Mouse (Mus musculus) neural tube, embryonic 15.5 days (tissue): ENCODE data around the gene Zfyve26. TPM values are rescaled to one million over a fixed set of nuclear protein-coding genes. Genes with fewer than 3 reads are reported as not detected.

ENCODE experiments used
- ATAC-seq: fragments of 200-750 bp; cut with Nextera tagmentation; 2 replicates; pipeline ENCODE4 v1.8.0; 2017; ENCODE audit warnings: mild to moderate bottlenecking, moderate TSS enrichment, moderate library complexity; ENCODE audit not compliant: low FRiP score
- H3K27ac ChIP-seq: fragments of 300-500 bp; sonication (generic); replicated peaks from 2 replicates; pipeline ENCODE4 v1.5.1; 2015; ENCODE audit warnings: mild to moderate bottlenecking, inconsistent platforms
- H3K27me3 ChIP-seq: fragments of 300-500 bp; sonication (generic); replicated peaks from 2 replicates; pipeline ENCODE4 v1.6.1; 2015; ENCODE audit warnings: inconsistent platforms
- H3K36me3 ChIP-seq: fragments of 300-500 bp; sonication (generic); 2 replicates; pipeline ENCODE4 v1.6.1; 2015; ENCODE audit warnings: inconsistent platforms
- H3K4me1 ChIP-seq: fragments of 300-500 bp; sonication (generic); 2 replicates; pipeline ENCODE4 v1.6.1; 2015; ENCODE audit warnings: inconsistent platforms
- H3K4me2 ChIP-seq: fragments of 300-500 bp; sonication (generic); 2 replicates; pipeline ENCODE4 v1.6.1; 2015; ENCODE audit warnings: inconsistent platforms, mild to moderate bottlenecking, moderate library complexity
- H3K4me3 ChIP-seq: fragments of 300-500 bp; sonication (generic); replicated peaks from 2 replicates; pipeline ENCODE4 v1.5.1; 2015; ENCODE audit warnings: mild to moderate bottlenecking, inconsistent platforms
- H3K9ac ChIP-seq: fragments of 300-500 bp; sonication (generic); replicated peaks from 2 replicates; pipeline ENCODE4 v1.6.1; 2015; ENCODE audit warnings: mild to moderate bottlenecking, inconsistent platforms
- H3K9me3 ChIP-seq: fragments of 300-500 bp; sonication (generic); replicated peaks from 2 replicates; pipeline ENCODE4 v1.6.1; 2016; ENCODE audit warnings: inconsistent platforms
- WGBS: fragments of 180-500 bp; shearing (Covaris S2); methylation state at CpG from one replicate; pipeline ENCODE4 v1.1.7; 2015; ENCODE audit warnings: mixed read lengths; 5-methylcytosine and 5-hydroxymethylcytosine counted together
- polyA plus RNA-seq: library from polyadenylated mRNA; unstranded; fragments of >200 nt; fragmentation: Nextera tagmentation; extraction: Ambion mirVana; gene quantifications from 2 replicates; pipeline ENCODE4 v1.2.1, GENCODE M21; 2015

The Zfyve26 gene
- polyA plus RNA-seq, 1 experiment from 2014 or later = 10.3 TPM

DNA sequence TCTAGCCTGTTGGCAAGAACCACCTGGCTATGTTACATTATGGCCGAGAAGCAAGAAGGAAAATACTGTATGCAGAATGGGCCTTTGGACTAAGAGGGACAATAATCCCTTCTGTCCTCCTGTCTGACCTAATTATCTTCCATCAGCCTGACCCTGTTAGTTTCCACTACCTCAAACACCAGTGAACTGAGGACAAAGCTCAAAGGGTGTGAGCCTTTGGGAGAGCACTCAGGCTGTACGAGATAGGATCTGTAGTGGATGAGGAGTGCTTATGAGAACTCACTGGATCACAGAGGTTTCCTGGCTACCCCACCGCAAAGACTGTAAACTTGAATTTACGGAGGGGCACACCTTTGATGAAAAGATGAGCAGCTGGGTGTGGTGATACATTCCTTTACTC lies 17.6 kb upstream of the Zfyve26 start:
- WGBS = 89% methylated on average over 4 of the region's 4 CpGs
- no peak overlapping the region for H3K9ac ChIP-seq
- ATAC-seq = no peak
- no peak overlapping the region for H3K4me2 ChIP-seq
- no peak overlapping the region for H3K4me3 ChIP-seq
- no peaks in the 10 kb centered on the region for H3K36me3 ChIP-seq
- no peaks in the 10 kb centered on the region for H3K27me3 ChIP-seq
- H3K4me1 ChIP-seq = no peaks in the 10 kb centered on the region
- no peak overlapping the region for H3K27ac ChIP-seq
- H3K9me3 ChIP-seq = no peaks in the 10 kb centered on the region

DNA sequence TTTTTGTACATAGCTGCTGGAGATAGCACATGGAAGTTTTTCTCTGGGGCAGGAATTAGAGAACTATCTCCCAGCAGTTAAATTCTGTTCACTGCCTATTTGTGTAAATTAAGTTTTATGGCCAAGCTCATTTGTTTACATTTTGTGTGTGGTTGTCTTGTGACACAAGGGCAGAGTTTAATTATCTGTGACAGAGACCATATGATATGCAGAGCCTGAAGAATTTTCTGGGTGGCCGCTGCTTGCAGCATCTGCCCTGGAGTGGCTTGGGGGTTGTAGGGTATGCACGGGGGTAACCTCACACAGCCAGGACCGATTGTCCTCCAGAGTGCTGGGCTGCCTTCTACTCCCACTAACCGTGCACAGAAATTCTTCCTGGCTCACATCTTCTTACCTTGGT lies 9.9 kb upstream of the Zfyve26 start:
- Histone ChIP-seq H3K9me3 (no peaks in the 10 kb centered on the region), H3K27ac (no peak overlapping the region), H3K36me3 (no peaks in the 10 kb centered on the region), H3K4me1 (no peaks in the 10 kb centered on the region), H3K27me3 (no peaks in the 10 kb centered on the region), H3K4me3 (no peak overlapping the region), H3K9ac (no peak overlapping the region), H3K4me2 (no peak overlapping the region)
- WGBS = 71% methylated on average over 4 of the region's 4 CpGs
- no peak for ATAC-seq

DNA sequence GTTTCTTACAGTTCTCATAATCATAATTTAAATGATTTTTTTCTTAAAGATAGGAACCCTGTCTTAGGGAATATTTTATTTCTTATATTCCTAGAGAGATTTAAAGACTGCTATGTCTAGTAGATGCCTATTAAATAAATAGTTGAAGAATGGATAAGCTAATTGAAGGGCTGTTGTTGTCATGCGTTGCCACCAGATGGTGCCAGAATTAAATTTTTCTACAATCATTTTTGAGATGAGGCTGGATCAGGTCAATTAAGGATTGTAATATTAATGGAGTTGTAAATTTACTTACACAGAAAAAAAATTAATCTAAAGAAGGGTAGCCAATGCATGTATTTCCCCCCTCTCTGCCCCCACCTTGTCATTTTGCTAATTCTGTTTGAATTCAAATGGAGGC lies 9.0 kb upstream of the Zfyve26 start:
- Histone ChIP-seq H3K27me3 (no peaks in the 10 kb centered on the region), H3K4me3 (no peak overlapping the region), H3K4me1 (no peaks in the 10 kb centered on the region), H3K36me3 (no peaks in the 10 kb centered on the region), H3K9me3 (no peaks in the 10 kb centered on the region), H3K4me2 (no peak overlapping the region), H3K27ac (no peak overlapping the region), H3K9ac (no peak overlapping the region)
- no peak for ATAC-seq
- 62% methylated on average over 1 of the region's 1 CpGs for WGBS

DNA sequence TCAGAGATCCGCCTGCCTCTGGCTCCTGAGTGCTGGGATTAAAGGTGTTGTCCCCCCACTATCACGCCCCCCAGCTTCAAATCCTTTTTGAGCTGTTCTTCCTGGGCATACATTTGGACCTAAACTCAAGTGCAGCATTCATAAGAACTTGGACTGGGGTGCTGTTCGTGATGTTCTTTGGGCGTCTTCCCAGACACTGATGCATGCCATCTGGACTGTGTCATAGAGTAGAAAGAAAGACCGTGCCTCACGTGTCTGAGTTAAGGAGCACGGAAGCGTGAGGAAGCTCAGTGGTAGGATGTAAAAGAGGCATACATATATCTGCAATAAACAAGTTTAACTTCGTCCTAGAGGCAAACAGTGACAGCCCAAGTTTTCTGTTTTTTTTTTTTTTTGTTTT lies 5.7 kb upstream of the Zfyve26 start:
- Histone ChIP-seq H3K27ac (no peak overlapping the region), H3K27me3 (no peaks in the 10 kb centered on the region), H3K4me1 (peaks cover 6% of the 10 kb centered on the region; the same call in 1 of the 2 replicates), H3K4me3 (no peak overlapping the region), H3K9ac (no peak overlapping the region), H3K36me3 (no peaks in the 10 kb centered on the region), H3K9me3 (no peaks in the 10 kb centered on the region), H3K4me2 (no peak overlapping the region)
- 89% methylated on average over 9 of the region's 9 CpGs for WGBS
- no peak for ATAC-seq

DNA sequence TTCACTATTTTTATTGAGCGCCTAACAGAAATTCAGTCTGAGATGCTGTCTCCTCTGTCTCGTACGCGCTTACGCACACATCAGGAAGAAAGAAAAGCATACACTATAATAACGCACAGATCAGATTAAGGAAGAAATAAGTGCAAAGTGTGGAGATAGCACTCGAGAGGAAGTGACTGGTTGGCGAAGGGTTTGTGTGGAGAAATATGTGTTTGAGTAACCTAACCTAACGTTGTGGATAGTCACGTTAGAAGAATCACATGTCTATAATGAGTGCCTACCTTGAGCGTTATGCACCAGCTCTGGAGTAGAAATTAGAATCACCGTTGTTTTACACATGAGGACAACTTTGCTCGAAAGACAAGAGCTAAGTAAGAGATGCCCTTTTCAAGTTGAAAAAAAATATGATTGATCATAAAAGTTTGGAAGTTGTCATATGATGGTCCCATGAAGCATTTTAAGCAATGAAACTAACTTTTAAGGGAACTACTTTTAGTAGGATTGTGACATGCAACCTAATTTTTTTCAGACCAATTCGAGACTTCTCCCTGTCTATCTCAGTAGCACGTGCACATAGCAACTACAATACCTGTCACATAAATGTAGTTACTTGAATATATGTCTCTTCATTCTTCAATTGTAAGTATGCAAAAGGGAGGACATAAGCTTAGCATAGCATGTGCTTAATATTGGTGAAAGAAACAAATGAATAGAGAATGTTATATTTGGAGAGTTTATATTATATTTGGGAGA lies 2.0 kb upstream of the Zfyve26 start:
- Histone ChIP-seq H3K27me3 (no peaks in the 10 kb centered on the region), H3K4me2 (peak overlapping the region; percentile 88), H3K4me1 (peaks cover 24% of the 10 kb centered on the region), H3K27ac (no peak overlapping the region), H3K36me3 (no peaks in the 10 kb centered on the region), H3K4me3 (peak overlapping the region; percentile 51), H3K9me3 (no peaks in the 10 kb centered on the region), H3K9ac (peak overlapping the region; percentile 33; the same call in 1 of the 2 replicates)
- ATAC-seq = no peak
- WGBS = 16% methylated on average over 15 of the region's 15 CpGs

DNA sequence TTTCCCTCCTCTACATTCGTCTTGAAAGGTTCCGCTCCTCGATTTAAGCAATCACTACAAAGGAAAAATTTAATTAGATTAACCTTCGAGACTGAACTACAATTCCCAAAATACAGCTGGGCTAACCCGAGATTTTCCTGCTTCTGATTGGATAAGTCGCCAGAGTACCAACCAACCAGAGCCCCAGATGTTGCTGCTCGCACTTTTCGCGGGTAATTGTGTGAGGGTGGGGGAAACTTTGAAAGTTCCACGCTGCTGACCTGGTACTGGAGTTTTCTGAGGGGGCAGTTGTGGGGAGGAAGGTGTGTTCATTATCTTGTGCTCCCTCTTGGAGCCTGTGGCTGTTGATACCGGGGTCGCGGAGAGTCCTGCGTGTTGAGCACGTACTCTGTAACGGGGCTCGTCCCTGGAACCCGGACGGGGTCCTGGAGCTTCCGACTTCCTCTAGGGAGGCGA lies 1.0 kb upstream of the Zfyve26 start, which contains the start of gene Rad51b:
Rad51b (plus strand) TSS at position 162 of the 456 bp plus-strand sequence.
- peaks cover 26% of the 10 kb centered on the region for H3K4me1 ChIP-seq
- H3K36me3 ChIP-seq = no peaks in the 10 kb centered on the region
- under 1% methylated on average over 21 of the region's 21 CpGs for WGBS
- H3K27me3 ChIP-seq = no peaks in the 10 kb centered on the region
- peak within 1 kb of the TSS; percentile 47 for H3K9ac ChIP-seq
- H3K4me2 ChIP-seq = peak within 1 kb of the TSS; percentile 88
- ATAC-seq = peak; percentile 83
- no peaks in the 10 kb centered on the region for H3K9me3 ChIP-seq
- H3K4me3 ChIP-seq = peak within 1 kb of the TSS; percentile 51
- peak within 1 kb of the TSS; percentile 82 for H3K27ac ChIP-seq

DNA sequence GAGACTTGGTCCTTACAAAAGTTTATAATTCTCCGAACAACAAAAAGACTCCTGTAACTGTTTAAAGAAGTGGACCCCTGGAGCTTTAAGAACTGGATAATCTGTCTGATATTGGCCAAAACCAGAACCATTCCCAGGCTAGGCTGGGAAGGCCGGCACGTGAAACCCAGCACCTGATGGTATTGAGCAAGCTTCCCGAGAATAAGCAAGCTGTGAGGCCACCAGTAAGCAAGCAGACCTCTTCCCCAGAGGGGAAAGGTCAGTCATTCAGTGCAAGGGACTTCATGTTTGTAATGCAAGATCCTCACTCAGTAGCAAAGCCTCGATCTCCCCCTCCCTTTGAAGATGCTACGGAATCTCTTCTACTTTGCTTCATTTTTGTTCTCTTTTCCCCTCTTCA lies 3.2 kb downstream of the Zfyve26 start:
- ATAC-seq = no peak
- Histone ChIP-seq H3K9me3 (no peaks in the 10 kb centered on the region), H3K27me3 (no peaks in the 10 kb centered on the region), H3K36me3 (peaks cover 20% of the 10 kb centered on the region), H3K4me3 (no peak overlapping the region), H3K27ac (no peak overlapping the region), H3K9ac (no peak overlapping the region), H3K4me1 (peaks cover 26% of the 10 kb centered on the region), H3K4me2 (no peak overlapping the region)
- 91% methylated on average over 6 of the region's 6 CpGs for WGBS

DNA sequence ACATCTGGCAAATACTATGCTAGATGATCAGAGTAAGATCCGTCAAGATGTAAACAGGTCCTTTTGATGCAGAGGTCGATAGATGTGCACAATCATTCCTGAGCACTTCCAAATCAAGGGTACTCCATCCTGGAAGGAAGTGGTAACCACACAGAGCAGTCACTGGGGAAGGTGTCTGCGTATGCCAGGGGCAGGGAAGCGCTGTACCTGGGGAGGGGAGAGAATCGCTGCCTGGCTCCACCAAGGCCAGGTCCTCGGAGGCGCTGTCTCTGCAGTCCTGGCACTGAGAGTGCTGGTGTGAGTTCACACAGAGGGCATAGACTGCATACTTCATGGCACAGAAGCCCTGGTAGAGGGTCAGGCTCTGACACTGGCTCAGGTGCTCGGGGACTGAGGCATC lies 13.5 kb downstream of the Zfyve26 start:
- H3K4me2 ChIP-seq = no peak overlapping the region
- 91% methylated on average over 8 of the region's 8 CpGs for WGBS

DNA sequence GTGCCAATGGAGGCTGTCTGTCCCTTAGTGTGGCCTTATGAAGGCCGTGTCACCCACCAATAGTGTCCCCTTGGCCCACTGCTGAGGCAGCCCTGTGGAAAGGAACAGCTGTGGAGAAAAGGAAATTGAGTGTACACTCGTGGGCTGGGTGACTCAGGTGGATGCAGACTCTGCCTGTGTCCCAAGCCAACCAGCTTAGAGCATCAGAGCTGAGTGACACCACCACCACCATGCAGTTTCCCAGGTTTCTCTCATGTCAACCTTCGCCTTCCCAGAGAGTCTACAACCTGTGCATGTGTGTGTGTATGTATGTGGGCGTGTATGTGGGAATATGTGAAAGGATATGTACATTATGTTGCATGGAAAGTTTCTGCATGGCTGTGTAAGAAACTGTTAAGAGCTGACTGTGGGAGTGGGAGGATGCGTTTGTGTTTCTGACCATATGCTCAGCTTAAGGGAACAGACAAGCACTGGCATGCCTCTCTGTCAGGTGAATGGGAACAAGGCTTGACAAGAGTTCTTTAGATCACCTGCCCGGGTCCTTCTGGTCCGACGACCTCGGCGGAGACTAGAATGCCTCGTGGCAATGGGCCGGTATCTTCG lies 16.5 kb downstream of the Zfyve26 start:
- Histone ChIP-seq H3K27ac (no peak overlapping the region), H3K4me2 (no peak overlapping the region), H3K4me1 (no peaks in the 10 kb centered on the region), H3K27me3 (no peaks in the 10 kb centered on the region), H3K9ac (no peak overlapping the region), H3K4me3 (no peak overlapping the region), H3K36me3 (peaks cover 93% of the 10 kb centered on the region), H3K9me3 (no peaks in the 10 kb centered on the region)
- WGBS = 94% methylated on average over 13 of the region's 13 CpGs
- no peak for ATAC-seq

More for the DNA sequence above, 13.5 kb downstream of the Zfyve26 start:
- Histone ChIP-seq H3K4me1 (no peaks in the 10 kb centered on the region), H3K9ac (no peak overlapping the region), H3K36me3 (peaks cover 92% of the 10 kb centered on the region), H3K4me3 (no peak overlapping the region), H3K27me3 (no peaks in the 10 kb centered on the region), H3K27ac (no peak overlapping the region), H3K9me3 (no peaks in the 10 kb centered on the region)
- no peak for ATAC-seq

DNA sequence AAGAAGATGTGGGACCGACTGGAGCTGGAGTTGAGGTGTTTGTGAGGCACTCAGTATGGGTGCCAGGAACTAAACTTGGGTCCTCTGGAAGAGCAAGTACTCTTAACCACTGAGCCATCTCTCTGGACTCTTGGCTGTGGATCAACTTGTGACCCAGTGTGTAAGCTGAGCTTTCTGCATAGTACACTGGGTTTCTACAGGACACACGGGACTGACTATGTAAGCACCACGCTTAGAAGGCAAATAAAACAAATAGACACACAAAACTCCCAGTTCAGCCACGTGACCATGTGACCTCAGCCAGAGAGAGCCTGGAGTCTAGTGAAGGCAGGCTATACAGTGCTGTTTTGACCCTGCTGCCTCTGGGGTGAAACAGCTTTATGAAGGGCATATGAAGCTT lies 23.5 kb downstream of the Zfyve26 start:
- H3K4me3 ChIP-seq = no peak overlapping the region
- H3K27ac ChIP-seq = no peak overlapping the region
- no peak for ATAC-seq
- H3K27me3 ChIP-seq = no peaks in the 10 kb centered on the region
- no peaks in the 10 kb centered on the region for H3K4me1 ChIP-seq
- H3K4me2 ChIP-seq = no peak overlapping the region
- peaks cover 87% of the 10 kb centered on the region for H3K36me3 ChIP-seq
- H3K9ac ChIP-seq = no peak overlapping the region
- no peaks in the 10 kb centered on the region for H3K9me3 ChIP-seq
- 89% methylated on average over 4 of the region's 4 CpGs for WGBS

DNA sequence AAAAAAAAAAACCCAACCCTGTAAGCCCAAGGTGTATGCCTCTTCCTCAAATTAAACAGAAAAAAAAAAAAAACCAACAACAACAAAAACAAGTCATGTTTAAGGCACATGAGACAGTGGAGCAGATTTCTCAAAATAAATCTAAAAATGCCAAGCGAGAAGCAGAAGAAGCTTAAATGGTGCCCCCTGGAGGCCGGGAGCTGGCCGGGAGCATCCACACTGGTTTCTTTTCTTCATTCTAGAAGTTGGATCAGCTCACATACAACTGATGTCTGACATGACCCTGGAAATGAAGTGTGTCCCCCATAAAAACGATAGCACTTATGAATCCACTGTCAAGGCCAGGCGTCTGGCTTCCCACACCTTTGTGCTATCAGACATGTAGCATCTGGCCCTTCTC lies 35.1 kb downstream of the Zfyve26 start:
- no peaks in the 10 kb centered on the region for H3K4me1 ChIP-seq
- peaks cover 71% of the 10 kb centered on the region for H3K36me3 ChIP-seq
- no peak overlapping the region for H3K4me2 ChIP-seq
- H3K9me3 ChIP-seq = no peaks in the 10 kb centered on the region
- no peak for ATAC-seq
- no peaks in the 10 kb centered on the region for H3K27me3 ChIP-seq
- no peak overlapping the region for H3K9ac ChIP-seq
- H3K4me3 ChIP-seq = no peak overlapping the region
- 62% methylated on average over 5 of the region's 5 CpGs for WGBS
- H3K27ac ChIP-seq = no peak overlapping the region

DNA sequence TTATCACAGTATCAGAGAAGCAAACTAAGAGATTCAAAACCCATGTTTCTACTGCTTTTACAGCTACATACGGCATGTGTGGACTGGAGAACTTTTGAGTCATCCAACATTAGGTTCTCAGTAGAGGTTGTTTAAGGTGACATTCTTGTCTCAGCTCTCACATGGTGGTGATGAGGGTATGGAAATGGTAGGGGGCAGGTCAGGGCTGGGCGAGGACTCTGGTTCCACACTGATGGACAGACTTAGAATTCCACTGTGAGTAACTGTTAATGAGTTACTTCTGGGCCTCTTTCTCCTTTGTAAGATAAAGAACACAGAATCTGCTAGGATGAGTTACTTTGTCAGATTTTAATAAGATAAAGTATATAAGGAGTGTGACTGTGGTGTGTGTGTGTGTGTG lies 36.0 kb downstream of the Zfyve26 start:
- no peak overlapping the region for H3K4me2 ChIP-seq
- no peak overlapping the region for H3K27ac ChIP-seq
- WGBS = 96% methylated on average over 2 of the region's 2 CpGs
- H3K36me3 ChIP-seq = peaks cover 67% of the 10 kb centered on the region
- H3K9me3 ChIP-seq = no peaks in the 10 kb centered on the region
- H3K27me3 ChIP-seq = no peaks in the 10 kb centered on the region
- H3K9ac ChIP-seq = no peak overlapping the region
- no peaks in the 10 kb centered on the region for H3K4me1 ChIP-seq
- H3K4me3 ChIP-seq = no peak overlapping the region
- no peak for ATAC-seq
